Mouse (Mus musculus) liver, embryonic 14.5 days (tissue): ENCODE measurements around the gene Mms22l.

Experiments
- CTCF ChIP-seq: IDR thresholded peaks from 2 replicates; pipeline ENCODE4 v1.5.1; 2016; ENCODE audit warnings: antibody characterized with exemption, low read depth, control low read depth
- EP300 ChIP-seq: IDR thresholded peaks from 2 replicates; pipeline ENCODE4 v1.6.1; 2016; ENCODE audit warnings: antibody characterized with exemption, low read depth

- TF ChIP-seq CTCF (no peak), EP300 (no peak)
These were observed 129.8 kb downstream of the Mms22l start for GRCm38 (mm10) chr4:24625951-24626584.
